Mouse (Mus musculus): ENCODE measurements around the gene Klra2. TPM values are rescaled to one million over a fixed set of nuclear protein-coding genes. Genes with fewer than 3 reads are reported as not detected.
"Not testable (repeated sequence)": the region's sequence is repeated elsewhere in the genome, so short reads cannot be mapped to it uniquely, and the experiment has no call there.

Gene Klra2
- polyA plus RNA-seq (2014; fragmentation: Nextera tagmentation; extraction: Ambion mirVana): 0.19 and 0.28 TPM in 2 replicates

DNA sequence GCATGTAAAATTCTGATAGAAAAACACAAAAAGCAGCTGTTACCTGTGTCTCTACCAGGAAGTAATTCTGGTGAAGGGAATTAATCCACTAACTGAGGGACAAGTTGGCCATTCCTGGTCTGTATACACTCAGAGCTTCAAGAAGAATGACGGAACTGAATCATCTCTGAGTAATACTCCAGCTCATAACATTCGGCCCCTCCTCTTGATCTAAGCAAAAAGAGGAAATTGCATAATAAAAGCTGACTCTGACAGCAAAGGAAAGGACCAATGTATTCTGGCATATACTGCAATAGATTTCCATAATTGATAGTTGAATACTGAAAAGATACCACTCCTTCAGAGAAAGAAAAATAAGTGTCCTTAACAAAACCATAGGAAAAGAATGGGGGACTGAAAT is at the start of gene Klra2:
TSS of gene Klra2 (minus strand) at position 157 of the 400 bp plus-strand sequence.
- ATAC-seq (replicated peaks; ENCODE audit: low FRiP score, low TSS enrichment, low read depth): no peak
- Histone ChIP-seq H3K27ac (ENCODE audit: low read depth) (no peak within 1 kb of the TSS), H3K36me3 (ENCODE audit: control insufficient read depth, insufficient read depth, low read length) (no peaks in the 10 kb centered on the region), H3K4me2 (ENCODE audit: low read length) (no peak within 1 kb of the TSS), H3K4me3 (ENCODE audit: low read depth, low read length) (no peak within 1 kb of the TSS), H3K9me3 (ENCODE audit: control insufficient read depth, low read length) (no peaks in the 10 kb centered on the region), H3K27me3 (replicated peaks; ENCODE audit: control insufficient read depth, insufficient read depth, low read length) (no peaks in the 10 kb centered on the region), H3K4me1 (replicated peaks; ENCODE audit: control insufficient read depth, insufficient read depth, low read length) (no peaks in the 10 kb centered on the region), H3K9ac (ENCODE audit: low read length) (no peak within 1 kb of the TSS)
- WGBS: 88% methylated on average over 2 of the region's 2 CpGs
- DNase-seq (ENCODE audit: low spot score): no peak

DNA sequence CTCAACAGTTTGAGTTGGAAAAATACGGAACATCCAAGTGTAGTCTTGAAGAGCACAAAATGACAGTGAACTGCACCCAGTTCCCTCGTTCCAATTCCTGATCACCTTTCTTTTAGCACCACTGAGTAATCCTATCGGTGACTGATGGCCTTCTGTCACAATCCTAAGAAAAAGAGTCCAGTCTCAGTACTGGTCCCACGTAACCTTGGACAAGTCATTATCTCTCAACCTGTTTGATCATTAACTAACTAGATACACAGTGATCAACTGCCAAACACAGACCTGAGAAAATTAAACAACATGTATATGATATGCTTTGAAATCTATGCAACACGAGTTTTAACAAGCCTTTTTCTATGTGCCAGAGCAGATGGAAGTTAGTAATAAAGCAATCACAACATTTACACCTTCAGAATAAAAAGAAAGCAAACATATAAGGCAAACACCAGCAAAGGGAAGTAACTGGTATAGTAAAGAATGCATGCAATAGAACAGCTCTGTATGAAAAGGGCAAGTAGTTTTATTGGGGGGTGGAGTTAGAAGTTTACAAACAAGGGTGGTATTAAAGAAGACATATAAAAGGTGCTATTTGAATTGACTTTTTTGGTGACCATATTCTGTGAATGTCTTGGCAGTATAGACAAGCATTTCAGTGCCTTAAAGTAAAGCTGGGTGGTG is 47.4 kb upstream of the Klra2 start:
- H3K4me2 ChIP-seq (ENCODE audit: low read length): no peak overlapping the region
- H3K27ac ChIP-seq (ENCODE audit: low read depth): no peak overlapping the region
- ATAC-seq (replicated peaks; ENCODE audit: low FRiP score, low TSS enrichment, low read depth) (peak; percentile 47), DNase-seq (ENCODE audit: low spot score) (no peak)
- no peak overlapping the region for H3K4me3 ChIP-seq (ENCODE audit: low read depth, low read length)
- H3K9me3 ChIP-seq (ENCODE audit: control insufficient read depth, low read length): no peaks in the 10 kb centered on the region
- no peaks in the 10 kb centered on the region for H3K36me3 ChIP-seq (ENCODE audit: control insufficient read depth, insufficient read depth, low read length)
- 72% methylated on average over 5 of the region's 5 CpGs for WGBS
- peaks cover 5% of the 10 kb centered on the region; the same call in 1 of the 2 replicates for H3K4me1 ChIP-seq (replicated peaks; ENCODE audit: control insufficient read depth, insufficient read depth, low read length)
- H3K9ac ChIP-seq (ENCODE audit: low read length): no peak overlapping the region
- H3K27me3 ChIP-seq (replicated peaks; ENCODE audit: control insufficient read depth, insufficient read depth, low read length): no peaks in the 10 kb centered on the region

DNA sequence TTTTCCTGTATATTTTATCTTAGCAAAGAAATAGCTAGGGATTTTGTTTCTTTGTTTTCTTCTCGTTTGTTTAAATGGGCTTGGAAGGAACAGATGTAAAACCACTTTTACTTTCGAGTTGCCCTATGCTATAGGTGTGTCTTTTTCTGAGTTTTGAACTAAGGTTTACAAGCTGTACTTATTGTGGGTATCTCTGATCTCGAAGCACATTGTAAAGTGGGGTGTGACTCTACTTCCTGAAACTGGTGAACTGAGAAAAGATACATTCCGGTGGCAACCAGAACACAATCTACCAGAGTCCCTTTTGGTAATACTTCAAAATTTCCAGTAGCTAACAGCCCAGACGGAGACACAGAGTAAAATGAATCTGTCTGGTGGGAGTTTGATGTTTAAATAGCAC is 46.8 kb upstream of the Klra2 start:
- no peaks in the 10 kb centered on the region for H3K27me3 ChIP-seq (replicated peaks; ENCODE audit: control insufficient read depth, insufficient read depth, low read length)
- ATAC-seq (replicated peaks; ENCODE audit: low FRiP score, low TSS enrichment, low read depth) (no peak), DNase-seq (ENCODE audit: low spot score) (no peak)
- H3K4me3 ChIP-seq (ENCODE audit: low read depth, low read length): peak overlapping the region; percentile 74; the same call in 1 of the 2 replicates
- peaks cover 4% of the 10 kb centered on the region; the same call in 1 of the 2 replicates for H3K36me3 ChIP-seq (ENCODE audit: control insufficient read depth, insufficient read depth, low read length)
- H3K9ac ChIP-seq (ENCODE audit: low read length): no peak overlapping the region
- H3K27ac ChIP-seq (ENCODE audit: low read depth): no peak overlapping the region
- 83% methylated on average over 5 of the region's 5 CpGs for WGBS
- H3K4me2 ChIP-seq (ENCODE audit: low read length): peak overlapping the region; percentile 55
- H3K9me3 ChIP-seq (ENCODE audit: control insufficient read depth, low read length): no peaks in the 10 kb centered on the region
- peaks cover 5% of the 10 kb centered on the region; the same call in 1 of the 2 replicates for H3K4me1 ChIP-seq (replicated peaks; ENCODE audit: control insufficient read depth, insufficient read depth, low read length)

DNA sequence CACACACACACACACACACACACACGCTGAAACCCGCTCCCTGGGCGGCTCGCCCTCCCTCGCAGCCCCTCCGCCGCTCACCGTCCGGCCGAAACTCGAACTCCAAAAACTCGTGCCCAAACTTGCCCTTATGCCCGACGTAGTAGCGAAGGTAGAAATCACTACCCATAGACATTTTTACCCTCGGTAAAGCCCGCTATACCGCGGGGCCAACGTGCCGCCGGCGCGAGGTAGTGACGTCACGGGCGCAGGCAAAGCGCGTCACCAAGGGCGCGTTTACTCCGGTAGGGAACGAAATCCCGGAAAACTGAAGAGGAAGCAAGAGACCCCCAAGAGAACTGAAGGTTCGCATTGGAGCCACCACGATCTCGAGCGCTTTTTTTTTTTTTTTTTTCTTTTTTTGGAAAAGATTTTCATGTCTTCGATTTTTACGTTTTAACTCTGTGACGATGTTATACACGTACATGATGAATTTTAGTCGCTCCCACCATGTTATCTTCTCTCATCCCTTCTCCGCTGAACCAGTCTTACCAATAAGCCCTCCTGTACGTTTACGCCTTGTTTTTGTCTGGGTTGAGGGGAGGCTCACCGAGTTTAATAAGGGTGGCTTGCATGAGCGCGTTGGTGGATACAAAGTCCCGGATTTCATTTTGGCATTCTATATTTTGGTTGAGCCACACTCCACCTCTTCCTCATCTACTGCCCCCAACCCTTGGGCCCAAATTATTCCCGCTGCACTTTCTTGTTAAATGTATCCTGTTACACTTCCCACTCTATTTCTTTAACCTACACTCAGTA is 46.0 kb upstream of the Klra2 start, which contains the start of gene Magohb:
TSS of gene Magohb (minus strand) at position 254 of the 798 bp plus-strand sequence.
- H3K4me1 ChIP-seq (replicated peaks; ENCODE audit: control insufficient read depth, insufficient read depth, low read length): peaks cover 5% of the 10 kb centered on the region; the same call in 1 of the 2 replicates
- peak within 1 kb of the TSS; percentile 74 for H3K4me3 ChIP-seq (ENCODE audit: low read depth, low read length)
- H3K9me3 ChIP-seq (ENCODE audit: control insufficient read depth, low read length): no peaks in the 10 kb centered on the region
- peak within 1 kb of the TSS; percentile 79 for H3K4me2 ChIP-seq (ENCODE audit: low read length)
- peak; percentile 85 for ATAC-seq (replicated peaks; ENCODE audit: low FRiP score, low TSS enrichment, low read depth)
- H3K27ac ChIP-seq (ENCODE audit: low read depth): peak within 1 kb of the TSS; percentile 60
- DNase-seq (ENCODE audit: low spot score): peak; percentile 98
- peak within 1 kb of the TSS; percentile 89 for H3K9ac ChIP-seq (ENCODE audit: low read length)
- H3K27me3 ChIP-seq (replicated peaks; ENCODE audit: control insufficient read depth, insufficient read depth, low read length): no peaks in the 10 kb centered on the region
- H3K36me3 ChIP-seq (ENCODE audit: control insufficient read depth, insufficient read depth, low read length): peaks cover 9% of the 10 kb centered on the region
- WGBS: 1% methylated on average over 48 of the region's 51 CpGs

DNA sequence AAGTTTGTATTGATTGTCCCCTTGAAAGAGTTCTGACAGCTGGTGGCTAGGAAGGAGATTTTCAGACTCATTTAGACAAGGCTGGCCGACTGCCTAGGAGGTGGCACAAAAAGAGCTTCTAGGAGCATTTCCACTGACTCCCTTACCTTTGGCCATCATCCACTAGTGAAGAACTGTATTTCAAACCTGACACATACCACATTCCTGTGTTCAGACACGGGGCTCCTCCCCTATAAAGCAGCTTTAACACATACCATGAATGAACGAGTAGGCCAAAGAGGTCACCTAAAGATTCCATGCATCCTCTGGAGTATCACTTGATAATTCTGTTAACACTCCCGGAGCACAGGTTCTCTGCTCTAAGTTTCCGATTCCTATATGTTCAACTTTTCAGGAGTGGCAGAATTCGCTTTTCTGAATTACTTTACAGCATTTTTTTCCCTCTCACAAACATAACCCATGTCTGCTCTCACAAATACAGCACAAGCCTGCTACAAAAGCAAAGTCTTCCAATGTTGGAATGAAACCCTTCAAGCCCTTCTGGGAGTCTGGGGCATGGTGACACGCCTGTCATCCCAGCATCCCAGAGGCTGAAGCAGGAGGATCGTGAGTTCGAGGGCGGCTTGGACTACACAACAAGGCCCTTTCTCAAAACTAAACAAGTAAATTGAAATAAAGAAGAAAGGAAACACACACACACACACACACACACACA is 45.3 kb upstream of the Klra2 start:
- ATAC-seq (replicated peaks; ENCODE audit: low FRiP score, low TSS enrichment, low read depth) (peak; percentile 40; the same call in 1 of the 2 replicates), DNase-seq (ENCODE audit: low spot score) (peak; percentile 68)
- peak overlapping the region; percentile 89 for H3K9ac ChIP-seq (ENCODE audit: low read length)
- H3K4me1 ChIP-seq (replicated peaks; ENCODE audit: control insufficient read depth, insufficient read depth, low read length): peaks cover 5% of the 10 kb centered on the region; the same call in 1 of the 2 replicates
- H3K4me3 ChIP-seq (ENCODE audit: low read depth, low read length): peak overlapping the region; percentile 74
- WGBS: 16% methylated on average over 10 of the region's 10 CpGs
- H3K9me3 ChIP-seq (ENCODE audit: control insufficient read depth, low read length): no peaks in the 10 kb centered on the region
- no peaks in the 10 kb centered on the region for H3K27me3 ChIP-seq (replicated peaks; ENCODE audit: control insufficient read depth, insufficient read depth, low read length)
- H3K36me3 ChIP-seq (ENCODE audit: control insufficient read depth, insufficient read depth, low read length): peaks cover 15% of the 10 kb centered on the region
- peak overlapping the region; percentile 79 for H3K4me2 ChIP-seq (ENCODE audit: low read length)
- peak overlapping the region; percentile 60; the same call in 1 of the 2 replicates for H3K27ac ChIP-seq (ENCODE audit: low read depth)

DNA sequence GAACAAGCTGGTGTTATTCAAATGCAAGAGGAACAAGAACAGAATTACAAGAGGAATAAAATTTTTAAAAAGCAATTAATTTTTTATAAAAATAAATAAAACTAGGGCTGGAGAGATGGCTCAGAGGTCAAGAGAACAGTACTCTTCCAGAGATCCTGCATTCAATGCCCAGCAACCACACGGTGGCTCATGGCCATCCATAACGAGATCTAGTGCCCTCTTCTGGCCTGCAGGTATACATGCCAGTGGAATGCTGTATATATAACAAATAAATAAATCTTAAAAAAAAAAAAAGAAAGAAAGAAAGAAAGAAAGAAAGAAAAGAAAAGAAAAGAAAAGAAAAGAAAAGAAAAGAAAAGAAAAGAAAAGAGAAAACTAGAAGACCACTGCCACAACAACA is 43.3 kb upstream of the Klra2 start:
- H3K4me2 ChIP-seq (ENCODE audit: low read length): no peak overlapping the region
- no peak overlapping the region for H3K9ac ChIP-seq (ENCODE audit: low read length)
- WGBS: 15% methylated on average over 2 of the region's 2 CpGs
- DNase-seq (ENCODE audit: low spot score) (no peak), ATAC-seq (replicated peaks; ENCODE audit: low FRiP score, low TSS enrichment, low read depth) (no peak)
- no peak overlapping the region for H3K4me3 ChIP-seq (ENCODE audit: low read depth, low read length)
- peaks cover 31% of the 10 kb centered on the region for H3K36me3 ChIP-seq (ENCODE audit: control insufficient read depth, insufficient read depth, low read length)
- H3K9me3 ChIP-seq (ENCODE audit: control insufficient read depth, low read length): no peaks in the 10 kb centered on the region
- H3K4me1 ChIP-seq (replicated peaks; ENCODE audit: control insufficient read depth, insufficient read depth, low read length): peaks cover 5% of the 10 kb centered on the region; the same call in 1 of the 2 replicates
- no peak overlapping the region for H3K27ac ChIP-seq (ENCODE audit: low read depth)
- no peaks in the 10 kb centered on the region for H3K27me3 ChIP-seq (replicated peaks; ENCODE audit: control insufficient read depth, insufficient read depth, low read length)

DNA sequence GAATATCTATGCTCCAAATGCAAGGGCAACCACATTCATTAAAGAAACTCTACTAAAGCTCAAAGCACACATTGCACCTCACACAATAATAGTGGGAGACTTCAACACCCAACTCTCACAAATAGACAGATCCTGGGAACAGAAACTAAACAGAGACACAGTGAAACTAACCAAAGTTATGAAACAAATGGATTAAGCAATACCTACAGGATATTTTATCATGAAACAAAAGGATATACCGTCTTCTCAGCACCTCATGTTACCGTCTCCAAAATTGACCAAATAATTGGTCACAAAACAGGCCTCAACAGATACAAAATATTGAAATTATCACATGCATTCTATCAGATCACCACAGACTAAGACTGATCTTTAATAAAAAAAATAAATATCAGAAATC is 31.0 kb upstream of the Klra2 start:
- H3K9me3 ChIP-seq (ENCODE audit: control insufficient read depth, low read length); H3K9ac ChIP-seq (ENCODE audit: low read length); H3K4me1 ChIP-seq (replicated peaks; ENCODE audit: control insufficient read depth, insufficient read depth, low read length); H3K27me3 ChIP-seq (replicated peaks; ENCODE audit: control insufficient read depth, insufficient read depth, low read length); H3K4me2 ChIP-seq (ENCODE audit: low read length); H3K27ac ChIP-seq (ENCODE audit: low read depth); DNase-seq (ENCODE audit: low spot score); ATAC-seq (replicated peaks; ENCODE audit: low FRiP score, low TSS enrichment, low read depth); H3K4me3 ChIP-seq (ENCODE audit: low read depth, low read length): not testable (repeated sequence)
- peaks cover 21% of the 10 kb centered on the region for H3K36me3 ChIP-seq (ENCODE audit: control insufficient read depth, insufficient read depth, low read length)
- WGBS: 95% methylated on average over 2 of the region's 2 CpGs

DNA sequence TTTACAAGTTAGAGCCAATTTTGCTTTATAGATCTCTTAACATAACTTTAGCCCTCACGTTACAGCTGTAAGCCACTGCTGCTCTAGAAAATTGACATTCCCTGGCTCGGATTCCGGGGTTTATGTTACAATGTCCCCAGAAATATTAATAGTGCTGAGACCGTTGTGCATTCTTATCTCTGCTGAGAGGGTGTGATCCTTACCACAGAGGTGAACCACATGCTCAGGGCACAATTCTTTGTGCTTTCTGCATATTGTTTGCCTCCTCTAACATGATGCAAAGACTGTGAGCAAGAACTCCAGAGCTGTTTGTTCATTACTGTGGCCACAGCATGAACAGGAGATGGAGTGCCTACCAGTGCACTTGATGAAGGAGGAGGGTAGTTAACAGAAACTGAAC is 29.5 kb upstream of the Klra2 start:
- no peak overlapping the region for H3K4me3 ChIP-seq (ENCODE audit: low read depth, low read length)
- H3K4me2 ChIP-seq (ENCODE audit: low read length): no peak overlapping the region
- H3K9me3 ChIP-seq (ENCODE audit: control insufficient read depth, low read length): no peaks in the 10 kb centered on the region
- no peak overlapping the region for H3K9ac ChIP-seq (ENCODE audit: low read length)
- DNase-seq (ENCODE audit: low spot score) (no peak), ATAC-seq (replicated peaks; ENCODE audit: low FRiP score, low TSS enrichment, low read depth) (no peak)
- H3K36me3 ChIP-seq (ENCODE audit: control insufficient read depth, insufficient read depth, low read length): peaks cover 8% of the 10 kb centered on the region; the same call in 1 of the 2 replicates
- no peak overlapping the region for H3K27ac ChIP-seq (ENCODE audit: low read depth)
- 74% methylated on average over 4 of the region's 4 CpGs for WGBS
- H3K27me3 ChIP-seq (replicated peaks; ENCODE audit: control insufficient read depth, insufficient read depth, low read length): no peaks in the 10 kb centered on the region
- H3K4me1 ChIP-seq (replicated peaks; ENCODE audit: control insufficient read depth, insufficient read depth, low read length): no peaks in the 10 kb centered on the region

Measured in intestine, embryonic 14.5 days (tissue).